Mouse (Mus musculus) mesoderm, embryonic 11.5 days (tissue): Measurements from ENCODE around the gene Igsf21.

ENCODE experiments used
- DNase-seq: peaks from one replicate; pipeline ENCODE4 v3.0.0-alpha.2; 2012; ENCODE audit warnings: low read depth, low spot score

Igsf21 gene

GRCm38 (mm10) chr4:139993111-139993755 is 253.4 kb downstream of the Igsf21 start:
- DNase-seq = peak; percentile 61

GRCm38 (mm10) chr4:139986913-139987312 is 259.7 kb downstream of the Igsf21 start:
- DNase-seq = no peak

- DNase-seq = no peak
Measured at GRCm38 (mm10) chr4:139978716-139979115, 267.9 kb downstream of the Igsf21 start.

- DNase-seq = no peak
Measured at GRCm38 (mm10) chr4:139977308-139977781, 269.2 kb downstream of the Igsf21 start.
